Mouse (Mus musculus) heart, adult 2 months (tissue): ENCODE measurements around the gene Icos.

Experiments used
- CTCF ChIP-seq: fragments of 200-600 bp; IDR thresholded peaks from 2 replicates; pipeline ENCODE4 v1.8.1; 2022; ENCODE audit warnings: antibody characterized with exemption, mild to moderate bottlenecking, moderate library complexity
- EP300 ChIP-seq: fragments of 200-500 bp; IDR thresholded peaks from 2 replicates; pipeline ENCODE4 v1.6.1; 2011; ENCODE audit warnings: low read depth, low read length, control low read depth; ENCODE audit not compliant: insufficient read depth
- POLR2A ChIP-seq: fragments of 200-500 bp; IDR thresholded peaks from 2 replicates; pipeline ENCODE4 v1.6.1; 2011; ENCODE audit warnings: mild to moderate bottlenecking, low read depth, low read length, control low read depth; ENCODE audit not compliant: insufficient read depth

DNA sequence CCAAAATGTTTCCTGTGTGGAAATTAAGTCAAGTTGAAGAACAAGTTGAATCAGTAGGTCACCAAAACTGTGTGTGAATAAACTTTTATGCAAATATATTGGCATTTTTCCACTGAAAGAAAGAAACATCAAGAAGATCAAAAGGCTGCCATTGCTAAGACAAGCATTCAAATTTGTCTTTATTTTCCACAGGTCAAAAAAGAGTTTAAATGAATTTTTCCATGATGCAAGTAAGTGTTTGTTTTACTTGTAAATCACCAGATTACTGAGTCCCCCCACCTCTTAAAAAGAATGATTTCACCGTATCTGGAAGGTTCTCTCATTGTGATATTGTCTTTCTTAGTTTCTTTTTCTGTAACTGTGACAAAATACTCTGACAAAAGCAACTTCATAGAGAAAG lies 57.5 kb downstream of the Icos start:
- TF ChIP-seq CTCF (no peak), POLR2A (no peak), EP300 (no peak)
